Mouse (Mus musculus): ENCODE data around the gene Gli3. TPM values are rescaled to one million over a fixed set of nuclear protein-coding genes. Genes with fewer than 3 reads are reported as not detected.

Gene Gli3
- total RNA-seq, 2 experiments from 2014 or later: not detected

DNA sequence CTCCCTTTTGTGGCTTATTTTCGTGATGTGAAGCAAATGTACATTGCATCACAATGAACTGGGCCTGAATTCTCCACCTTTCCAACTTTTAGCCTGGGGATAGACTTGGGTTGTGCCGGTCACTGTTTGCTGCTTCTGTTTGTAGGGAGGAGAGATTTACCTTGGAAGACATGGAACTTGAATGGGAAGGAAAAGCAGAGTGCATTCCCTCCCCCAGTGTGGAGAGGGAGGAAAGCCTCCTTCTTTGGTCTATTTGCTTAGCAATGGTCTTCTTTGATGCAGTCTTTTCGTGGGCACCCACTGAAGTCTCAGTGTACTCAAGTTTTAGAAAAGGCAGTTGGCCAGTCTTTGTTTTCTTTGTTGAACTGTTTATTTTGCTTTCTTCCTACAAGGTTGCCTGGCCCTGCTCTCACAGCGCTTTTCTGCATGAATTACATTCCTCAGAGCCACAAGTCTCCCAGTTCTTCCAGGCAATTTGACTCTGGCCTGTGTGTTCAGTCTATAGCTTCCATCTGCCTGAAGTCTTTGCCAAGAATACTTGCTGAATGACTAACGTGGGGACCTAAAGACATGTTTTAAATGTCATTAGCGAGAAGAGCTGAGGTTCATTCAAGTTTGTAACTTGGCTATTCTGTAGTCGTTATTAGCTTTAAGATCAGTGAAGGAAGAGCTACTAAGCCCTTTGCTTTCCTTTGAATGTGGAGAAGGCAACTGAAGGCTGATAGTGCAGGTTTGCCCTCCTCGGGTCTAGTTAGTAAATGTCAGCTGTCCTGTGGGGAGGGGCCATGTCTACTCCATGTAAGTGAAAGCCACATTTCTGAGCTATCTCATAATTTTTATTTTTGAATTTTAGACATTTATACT is 161.7 kb downstream of the Gli3 start:
- ATAC-seq (ENCODE audit: poor library complexity, severe bottlenecking): no peak

DNA sequence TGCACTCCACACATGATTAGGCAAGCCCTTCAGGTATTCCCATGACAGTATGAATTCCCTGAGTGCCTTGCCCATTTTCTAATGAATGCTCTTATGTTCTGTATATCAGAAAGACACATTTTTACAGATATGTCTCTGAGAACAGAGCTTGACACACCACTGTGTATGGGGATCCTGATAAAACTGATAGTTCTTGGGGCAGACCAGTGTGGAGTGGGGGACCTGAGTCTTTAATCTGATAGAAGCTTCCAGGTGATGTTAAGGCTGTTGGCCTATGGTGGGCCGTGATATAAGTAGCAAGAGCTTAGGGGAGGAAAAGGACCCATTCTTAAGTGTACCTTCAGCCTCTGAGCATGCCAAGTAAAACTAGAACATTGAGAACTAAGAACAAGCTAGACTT is 178.5 kb downstream of the Gli3 start:
- no peak for ATAC-seq (ENCODE audit: poor library complexity, severe bottlenecking)

DNA sequence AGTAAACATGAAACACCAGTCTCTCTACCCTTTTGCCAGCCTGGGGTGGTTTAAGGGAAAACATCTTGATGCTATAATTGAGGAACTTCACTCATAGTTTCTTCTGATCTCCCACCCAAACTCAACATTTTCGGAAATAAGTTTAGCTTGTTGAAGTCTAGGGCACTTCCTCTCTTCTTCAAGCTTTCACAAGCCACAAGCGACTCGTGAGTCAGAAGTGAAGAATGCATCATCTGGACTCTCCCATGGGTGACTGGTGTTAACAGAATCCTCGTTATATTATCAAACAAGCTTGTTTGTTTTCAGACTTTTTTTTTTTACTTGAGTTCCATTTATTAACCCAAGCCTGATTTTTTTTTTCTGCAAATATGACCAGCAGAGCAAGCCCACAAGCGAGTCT is 197.5 kb downstream of the Gli3 start:
- no peak for ATAC-seq (ENCODE audit: poor library complexity, severe bottlenecking)

DNA sequence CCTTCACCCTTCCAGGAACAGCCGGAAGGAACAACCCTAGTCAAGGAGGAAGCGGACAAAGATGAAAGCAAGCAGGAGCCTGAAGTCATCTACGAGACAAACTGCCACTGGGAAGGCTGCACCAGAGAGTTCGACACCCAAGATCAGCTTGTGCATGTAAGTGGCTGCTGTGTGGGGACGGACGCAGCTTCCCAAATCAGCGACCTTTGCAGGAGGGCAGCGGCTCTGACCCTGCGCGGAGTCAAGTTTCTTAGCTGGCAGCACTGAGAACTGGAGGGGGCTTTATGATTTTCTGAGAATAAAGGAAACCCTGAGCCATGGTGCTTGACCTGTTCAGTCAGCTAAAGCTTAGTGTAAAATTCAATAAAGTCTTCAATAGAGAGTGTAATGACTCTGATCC is 199.3 kb downstream of the Gli3 start:
- ATAC-seq (ENCODE audit: poor library complexity, severe bottlenecking): no peak

DNA sequence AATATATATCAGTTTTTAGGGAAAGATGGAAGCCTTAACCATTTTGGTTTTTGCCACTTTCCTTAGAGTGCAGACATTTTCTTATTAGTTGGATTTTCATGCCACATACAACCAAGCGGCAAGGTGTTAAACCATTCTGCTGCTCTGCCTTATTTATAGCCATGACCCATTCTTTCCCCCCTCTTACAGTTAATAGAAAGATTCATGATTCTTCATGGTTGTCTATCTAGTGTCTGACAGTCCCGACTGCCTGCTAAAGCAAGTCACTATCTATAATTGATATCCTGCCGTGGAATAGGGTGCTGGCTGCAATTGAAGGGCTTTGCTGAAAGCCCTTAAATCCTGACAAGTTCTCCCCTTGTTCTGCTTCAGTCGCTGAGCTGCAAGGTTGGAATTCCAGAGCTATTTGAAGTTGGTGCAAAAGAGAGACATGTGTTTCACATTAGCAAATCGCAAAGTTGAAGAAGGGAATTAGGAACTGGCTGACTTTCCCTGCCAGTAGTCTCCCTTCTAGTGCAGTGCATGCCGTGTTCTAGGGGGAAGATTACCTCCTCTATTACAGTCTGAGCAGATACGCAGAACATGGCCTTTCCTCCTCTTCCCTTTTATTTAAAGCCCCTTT is 201.7 kb downstream of the Gli3 start:
- ATAC-seq (ENCODE audit: poor library complexity, severe bottlenecking): no peak

DNA sequence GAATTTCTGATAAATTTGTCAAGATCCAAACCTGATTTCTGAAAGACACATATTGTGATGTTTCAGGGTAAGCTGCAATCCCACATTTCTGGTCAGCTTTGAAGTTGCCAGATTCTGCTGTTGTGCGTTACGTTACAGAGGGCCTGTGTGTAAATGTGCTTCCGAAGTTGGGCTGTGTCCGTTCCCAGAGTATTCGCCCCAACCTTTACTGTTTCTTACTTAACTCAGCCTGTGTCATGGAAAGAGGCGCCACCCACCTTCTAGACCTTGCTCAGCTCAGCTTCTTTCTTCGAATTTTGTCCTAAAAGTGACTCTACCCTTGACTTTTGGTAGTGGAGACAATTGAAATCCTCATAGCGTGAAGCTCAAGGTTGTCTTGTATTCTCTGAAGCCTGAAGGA is 202.5 kb downstream of the Gli3 start:
- no peak for ATAC-seq (ENCODE audit: poor library complexity, severe bottlenecking)

DNA sequence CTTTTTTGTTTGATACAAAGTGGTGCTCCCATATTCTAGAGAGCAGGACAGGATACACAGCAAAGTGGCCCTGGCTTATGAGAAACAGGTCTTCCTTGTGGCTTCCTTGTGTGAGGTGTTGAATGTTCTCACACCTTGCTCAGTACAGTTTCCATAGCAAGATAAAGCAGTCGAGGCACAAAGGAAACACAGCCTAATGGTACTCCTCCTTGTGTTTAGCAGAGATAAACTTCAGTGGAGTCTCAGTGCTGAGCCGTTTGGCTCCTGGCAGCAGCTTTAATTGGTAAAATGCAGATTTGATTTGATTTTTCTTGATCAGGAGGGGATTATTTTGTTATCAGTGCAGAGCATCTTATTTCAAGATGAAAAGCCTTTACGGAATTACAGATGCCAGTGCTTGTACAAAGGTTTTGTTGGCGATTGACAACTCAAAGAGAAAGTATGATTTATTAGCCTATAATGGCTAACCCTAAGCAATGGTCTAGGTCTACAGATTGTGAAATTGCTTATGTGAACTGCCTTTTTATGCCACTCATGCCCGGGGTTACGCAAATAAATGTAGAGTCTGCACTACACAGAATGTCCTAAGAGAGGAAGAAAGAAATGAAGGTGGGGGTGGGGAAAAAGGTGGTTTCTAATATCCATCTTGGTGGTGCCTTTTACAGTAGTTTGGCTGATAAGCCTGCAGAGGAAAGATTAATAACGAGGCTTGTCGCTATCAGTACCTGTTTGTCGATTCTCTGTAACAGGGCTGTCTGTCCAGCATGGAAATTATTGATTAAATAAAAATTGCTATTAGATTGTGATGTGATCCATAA is 207.3 kb downstream of the Gli3 start:
- ATAC-seq (ENCODE audit: poor library complexity, severe bottlenecking): no peak

DNA sequence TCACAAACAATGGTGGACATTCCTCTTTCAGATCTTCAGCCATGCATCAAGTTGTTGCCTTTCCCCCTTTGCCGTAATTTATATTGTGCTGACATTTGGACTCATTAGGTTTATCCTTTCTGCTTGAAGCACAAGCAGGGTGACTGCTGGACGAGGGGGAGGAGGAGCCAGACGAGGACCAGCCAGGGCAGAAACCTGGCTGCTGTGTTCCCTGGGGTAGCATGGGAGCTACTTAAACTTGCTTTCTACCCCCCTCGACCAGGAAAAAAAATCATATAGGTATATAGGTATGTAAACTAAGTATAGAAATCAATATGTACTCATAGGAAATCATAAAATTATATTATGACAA is 207.9 kb downstream of the Gli3 start:
- no peak for ATAC-seq (ENCODE audit: poor library complexity, severe bottlenecking)

DNA sequence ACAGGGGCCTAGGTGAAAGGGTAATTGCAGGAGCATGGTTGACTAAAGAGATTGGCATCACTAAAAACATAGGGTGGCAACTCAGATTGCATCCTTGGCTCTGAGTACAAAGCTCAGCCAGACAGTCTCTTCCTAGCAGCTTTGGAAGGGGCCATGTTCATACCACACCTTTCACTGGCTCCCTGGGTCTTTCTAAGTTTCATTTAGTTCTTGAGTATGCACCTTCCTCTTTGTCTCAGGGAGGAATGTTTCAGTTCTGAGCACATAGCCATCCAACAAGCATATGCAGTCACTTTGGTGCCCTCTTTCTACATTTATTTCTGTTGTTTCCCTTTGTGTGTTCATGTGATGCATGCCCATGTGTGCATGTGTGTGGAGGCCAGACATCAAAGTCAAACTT is 212.4 kb downstream of the Gli3 start:
- ATAC-seq (ENCODE audit: poor library complexity, severe bottlenecking): no peak

DNA sequence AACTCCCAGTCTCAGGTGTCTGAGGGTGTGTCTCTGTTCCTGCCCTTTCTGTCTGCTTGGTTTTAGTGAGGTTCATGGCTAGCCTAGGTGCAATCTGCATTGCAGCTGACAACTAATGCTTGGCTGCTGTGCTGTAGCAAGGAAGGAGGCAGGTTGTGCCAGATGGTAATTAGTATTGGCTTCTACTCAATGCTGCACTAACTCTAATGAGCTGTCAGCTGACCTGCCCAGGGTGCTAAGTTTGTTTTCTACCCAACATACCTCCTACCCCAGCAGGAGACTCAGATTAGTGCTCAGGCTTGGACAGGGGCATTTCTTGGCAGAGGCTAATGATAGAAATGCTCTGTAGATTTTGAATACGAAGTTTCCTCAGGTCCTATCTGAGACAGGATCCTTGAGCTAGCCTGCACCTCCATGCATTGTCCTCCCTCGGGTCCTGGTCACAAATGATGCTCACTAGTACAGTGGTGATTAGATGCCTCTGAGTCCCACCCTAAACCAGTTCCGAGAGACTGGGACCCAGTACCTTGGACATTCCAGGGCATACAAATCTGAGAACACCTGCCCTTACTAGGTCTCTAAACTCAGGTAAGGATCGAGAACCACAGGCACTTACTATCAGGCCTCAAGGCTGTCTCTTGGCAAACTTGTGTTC is 214.2 kb downstream of the Gli3 start:
- ATAC-seq (ENCODE audit: poor library complexity, severe bottlenecking): no peak

DNA sequence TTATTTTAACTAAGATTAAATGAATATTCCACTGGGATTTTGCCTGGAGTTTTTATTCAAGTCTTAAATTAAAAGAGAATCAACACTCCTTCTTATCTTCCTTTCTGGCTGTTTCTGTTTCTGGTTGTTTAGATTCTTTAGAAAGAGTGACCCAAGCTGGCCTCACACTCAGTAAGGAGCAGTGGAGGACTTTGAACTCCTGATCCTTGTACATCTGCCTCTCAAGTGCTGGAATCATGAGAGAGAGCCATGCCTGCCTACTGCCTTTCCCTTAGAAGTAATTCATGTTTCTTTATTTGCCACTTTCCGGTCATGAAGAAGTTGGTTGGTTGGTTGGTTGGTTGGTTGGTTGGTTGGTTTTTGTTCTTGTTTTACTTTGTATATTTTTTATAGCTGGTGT is 218.5 kb downstream of the Gli3 start:
- ATAC-seq (ENCODE audit: poor library complexity, severe bottlenecking): no peak

DNA sequence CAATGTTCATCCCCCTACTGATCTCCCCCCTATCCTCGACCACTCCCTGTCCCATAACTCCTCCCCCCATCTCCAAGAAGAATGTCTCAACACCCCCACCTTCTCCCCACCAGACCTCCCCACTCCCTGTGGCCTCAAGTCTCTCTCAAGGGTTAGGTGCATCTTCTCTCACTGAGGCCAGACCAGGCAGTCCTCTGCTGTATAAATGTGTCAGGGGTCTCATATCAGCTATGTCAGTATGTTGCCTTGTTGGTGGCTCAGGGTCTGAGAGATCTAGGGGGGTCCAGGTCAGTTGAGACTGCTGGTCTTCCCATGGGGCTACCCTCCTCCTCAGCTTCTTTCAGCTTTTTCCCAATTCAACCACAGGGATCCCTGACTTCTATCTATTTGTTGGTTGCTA is 220.0 kb downstream of the Gli3 start:
- ATAC-seq (ENCODE audit: poor library complexity, severe bottlenecking): no peak

DNA sequence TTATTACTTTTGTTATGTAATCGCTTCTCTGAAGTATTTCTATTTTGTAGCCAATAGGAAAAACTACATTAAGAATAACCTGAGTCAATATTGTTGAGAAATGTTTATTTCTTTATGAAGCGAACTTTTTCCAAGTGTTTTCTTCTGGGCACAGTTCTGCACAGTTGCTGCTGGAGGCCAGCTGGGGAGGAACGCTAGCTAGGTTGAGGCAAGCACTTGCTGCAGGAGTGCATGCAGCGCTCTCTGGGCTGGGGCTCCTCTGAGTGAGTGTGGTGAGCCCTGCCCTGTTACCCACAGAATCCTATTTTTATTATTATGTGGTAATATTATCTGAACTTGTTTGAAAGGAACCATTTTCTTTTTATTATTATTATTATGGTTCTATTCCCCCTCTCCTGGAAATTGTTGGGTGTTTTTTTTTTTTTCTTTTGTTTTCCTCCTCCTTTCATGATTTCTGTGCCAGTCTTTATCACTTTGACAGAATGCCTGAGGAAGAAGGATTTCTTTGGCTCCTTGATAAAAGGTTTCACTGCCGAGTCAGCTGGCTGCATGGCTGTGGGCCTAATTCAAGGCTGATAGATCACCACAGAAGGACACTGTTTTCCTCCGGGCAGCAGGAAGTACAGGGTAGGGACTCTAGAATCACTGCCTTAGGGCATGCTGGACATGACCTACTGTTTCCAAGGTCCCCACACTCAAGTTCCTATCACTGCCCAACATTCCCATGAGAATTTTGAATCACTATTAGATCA is 225.2 kb downstream of the Gli3 start:
- ATAC-seq (ENCODE audit: poor library complexity, severe bottlenecking): no peak

DNA sequence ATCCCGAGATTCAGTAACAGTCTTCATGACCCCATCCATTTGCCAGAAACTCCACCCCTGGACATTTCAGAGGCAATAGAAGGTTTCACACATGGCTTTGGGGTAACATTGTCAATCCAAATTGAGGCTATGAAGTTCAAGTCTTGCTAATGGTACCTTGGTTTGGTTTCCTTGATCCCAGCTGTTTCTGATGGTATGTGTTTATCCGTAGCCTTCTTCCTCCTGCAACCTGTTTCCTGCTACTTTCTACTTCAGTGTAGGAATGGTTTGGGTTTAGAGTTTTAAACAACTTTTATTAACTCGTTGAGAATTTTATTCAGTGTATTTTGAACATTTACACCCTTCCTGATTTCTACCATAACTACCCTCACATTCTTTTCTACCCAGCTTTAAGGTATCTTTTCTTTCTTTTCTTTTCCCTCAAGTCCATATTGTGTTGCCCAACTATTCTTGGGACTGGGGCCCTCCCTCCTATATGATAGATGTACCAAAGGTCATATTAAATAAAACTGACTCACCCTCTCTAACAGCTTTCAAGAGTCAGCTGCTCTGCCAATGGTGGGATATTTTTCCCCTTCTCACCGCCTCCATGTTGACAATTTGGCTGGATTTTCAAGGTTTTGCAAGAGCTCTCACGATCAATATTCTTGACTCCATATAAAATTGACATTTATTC is 225.9 kb downstream of the Gli3 start:
- no peak for ATAC-seq (ENCODE audit: poor library complexity, severe bottlenecking)

DNA sequence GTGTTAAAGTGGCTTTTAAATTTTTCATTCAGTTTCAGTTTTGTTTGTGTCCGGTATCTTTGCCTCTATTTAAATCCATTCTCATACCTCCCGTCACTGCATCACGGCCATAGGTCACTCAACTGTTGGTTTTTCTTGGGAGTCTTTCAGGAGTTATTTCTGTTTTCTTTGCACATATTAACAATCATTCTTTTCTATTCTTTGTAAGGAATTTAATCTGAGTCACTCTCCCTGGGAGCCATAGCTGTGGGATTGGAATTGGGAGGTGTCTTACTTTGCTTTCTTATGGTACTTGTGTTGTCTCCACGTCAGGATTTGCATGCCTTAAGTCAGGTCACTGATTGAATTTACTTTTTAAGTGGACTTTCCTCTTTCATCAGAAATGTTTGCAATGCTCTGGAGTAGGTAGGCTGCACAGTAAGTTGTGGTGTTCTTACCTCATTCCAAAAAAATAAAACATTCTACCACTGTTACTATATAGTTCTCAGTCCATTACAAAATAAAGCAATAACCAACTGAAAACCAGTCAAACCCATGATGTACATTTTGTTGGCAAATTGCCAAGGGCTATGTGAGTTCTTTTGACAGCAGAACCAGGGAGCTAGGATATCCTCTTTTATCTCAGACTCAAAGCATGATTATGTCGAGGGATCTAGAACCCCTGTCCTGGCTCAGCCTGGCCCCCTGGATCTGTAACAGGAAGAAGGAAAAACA is 228.9 kb downstream of the Gli3 start:
- ATAC-seq (ENCODE audit: poor library complexity, severe bottlenecking): no peak

DNA sequence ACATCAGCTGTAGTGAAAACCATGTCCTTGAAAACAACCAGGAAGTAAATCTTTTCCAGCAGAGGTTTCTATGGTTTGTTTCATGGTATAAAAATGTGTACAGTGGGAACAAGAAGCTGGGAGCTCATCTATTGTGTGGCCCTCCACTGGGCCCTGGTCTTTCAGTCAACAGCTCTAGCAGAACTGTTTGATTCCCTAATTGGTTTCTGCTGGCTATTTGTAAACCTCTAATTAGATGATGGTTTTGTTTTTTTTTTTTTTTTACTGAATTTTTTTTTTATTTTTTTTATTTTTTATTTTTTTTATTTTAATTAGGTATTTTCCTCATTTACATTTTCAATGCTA is 229.4 kb downstream of the Gli3 start:
- no peak for ATAC-seq (ENCODE audit: poor library complexity, severe bottlenecking)

DNA sequence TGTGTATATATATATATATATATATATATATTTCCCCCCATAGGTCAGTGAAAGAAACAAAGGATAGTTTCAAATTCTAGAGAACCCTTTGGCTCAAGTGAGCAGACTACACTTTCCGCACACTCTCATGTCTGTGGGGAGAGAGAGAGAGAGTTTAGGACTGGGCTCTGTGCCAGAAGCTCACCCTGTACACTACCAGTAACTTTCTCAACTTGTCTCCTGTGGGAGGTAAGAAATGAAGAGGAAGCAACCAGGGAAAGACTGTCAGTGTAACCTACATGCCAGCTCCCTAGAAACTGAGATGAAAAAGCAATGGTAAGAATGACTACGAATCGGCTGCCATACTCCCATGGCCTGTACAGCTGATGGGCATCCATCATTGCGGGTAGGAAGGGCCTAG is 235.2 kb downstream of the Gli3 start:
- ATAC-seq (ENCODE audit: poor library complexity, severe bottlenecking): no peak

DNA sequence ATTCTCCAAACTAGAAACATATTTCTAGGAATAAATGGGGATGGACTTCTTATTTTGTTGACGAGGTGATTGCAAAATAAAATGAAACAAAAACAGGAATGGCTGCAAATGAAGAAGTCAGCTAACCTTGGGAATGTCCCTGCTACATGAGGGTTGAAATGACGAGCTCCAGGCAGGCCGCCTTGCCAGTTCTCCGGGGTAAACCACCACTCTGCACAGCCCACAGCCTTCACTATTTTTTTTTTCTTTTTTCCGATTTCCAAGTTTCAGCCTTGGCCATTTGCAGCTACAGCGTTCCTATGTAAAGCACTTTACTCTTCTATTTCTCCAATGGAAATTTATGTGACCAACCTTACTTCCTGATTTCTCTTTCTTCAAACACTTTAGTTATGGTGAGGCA is 236.1 kb downstream of the Gli3 start:
- no peak for ATAC-seq (ENCODE audit: poor library complexity, severe bottlenecking)

DNA sequence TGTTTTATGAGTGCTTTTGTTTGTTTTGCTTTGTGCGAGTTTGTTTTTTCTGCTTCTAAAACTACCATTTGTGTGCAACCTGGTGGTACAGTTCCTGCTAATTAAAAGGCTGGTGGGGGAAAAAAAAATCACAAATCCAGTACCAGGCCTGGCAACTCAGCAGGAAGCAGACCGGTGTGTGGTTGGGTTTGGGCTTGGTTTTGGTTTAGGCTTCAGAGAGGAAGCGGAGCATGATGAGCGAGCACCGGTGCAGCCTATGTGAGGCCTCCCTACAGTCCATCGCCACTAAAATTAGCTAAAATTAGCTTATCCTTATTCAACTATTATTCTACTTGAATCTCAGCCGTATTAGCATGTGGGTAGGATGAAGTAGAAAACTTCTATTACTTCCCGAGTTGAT is 241.6 kb downstream of the Gli3 start:
- no peak for ATAC-seq (ENCODE audit: poor library complexity, severe bottlenecking)

DNA sequence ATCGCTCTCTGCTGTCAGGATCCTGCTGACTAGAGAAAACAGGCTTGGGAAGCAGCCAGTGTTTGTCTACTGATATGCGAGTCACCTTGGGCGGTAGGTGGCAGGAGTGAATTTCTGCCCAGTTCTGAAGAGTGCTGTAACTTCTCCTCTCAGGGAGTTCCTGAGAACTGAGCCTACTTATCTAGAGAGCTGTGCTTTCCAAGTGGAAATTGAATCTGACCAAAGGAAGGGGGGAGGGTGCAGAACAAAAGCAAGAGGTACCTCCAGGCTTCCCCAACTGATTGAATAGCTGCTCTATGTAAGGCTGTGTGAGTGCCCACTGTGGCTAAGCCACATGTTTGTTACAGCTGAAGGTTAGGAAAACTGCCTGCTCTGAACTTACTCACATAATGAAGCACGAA is 244.4 kb downstream of the Gli3 start:
- no peak for ATAC-seq (ENCODE audit: poor library complexity, severe bottlenecking)
